Mouse (Mus musculus) embryonic facial prominence, embryonic 12.5 days (tissue): ENCODE results near the gene A630076J17Rik. TPM values are rescaled to one million over a fixed set of nuclear protein-coding genes. Genes with fewer than 3 reads are reported as not detected.

ENCODE experiments used
- ATAC-seq: fragments of 200-750 bp; cut with Nextera tagmentation; 2 replicates; pipeline ENCODE4 v1.8.0; 2017; ENCODE audit not compliant: insufficient number of reproducible peaks, insufficient read depth, low FRiP score, low TSS enrichment
- H3K27ac ChIP-seq: fragments of 300-500 bp; sonication (generic); 2 replicates; pipeline ENCODE4 v1.5.1; 2016; ENCODE audit warnings: mild to moderate bottlenecking
- H3K27me3 ChIP-seq: fragments of 300-500 bp; sonication (generic); 2 replicates; pipeline ENCODE4 v1.6.1; 2016; ENCODE audit warnings: mild to moderate bottlenecking, moderate library complexity
- H3K36me3 ChIP-seq: fragments of 300-500 bp; sonication (generic); 2 replicates; pipeline ENCODE4 v1.6.1; 2016; ENCODE audit warnings: mild to moderate bottlenecking
- H3K4me1 ChIP-seq: fragments of 300-500 bp; sonication (generic); 2 replicates; pipeline ENCODE4 v1.6.1; 2016
- H3K4me2 ChIP-seq: fragments of 300-500 bp; sonication (generic); replicated peaks from 2 replicates; pipeline ENCODE4 v1.6.1; 2016; ENCODE audit warnings: mild to moderate bottlenecking, moderate library complexity
- H3K4me3 ChIP-seq: fragments of 300-500 bp; sonication (generic); 2 replicates; pipeline ENCODE4 v1.5.1; 2016; ENCODE audit warnings: mild to moderate bottlenecking
- H3K9ac ChIP-seq: fragments of 300-500 bp; sonication (generic); 2 replicates; pipeline ENCODE4 v1.6.1; 2016; ENCODE audit warnings: mild to moderate bottlenecking, moderate library complexity
- H3K9me3 ChIP-seq: fragments of 300-500 bp; sonication (generic); 2 replicates; pipeline ENCODE4 v1.6.1; 2016; ENCODE audit warnings: mild to moderate bottlenecking, moderate library complexity
- WGBS: fragments of 180-500 bp; shearing (Covaris S2); methylation state at CpG from one replicate; pipeline ENCODE4 v1.1.7; 2016; 5-methylcytosine and 5-hydroxymethylcytosine counted together
- polyA plus RNA-seq: library from polyadenylated mRNA; unstranded; fragments of >200 nt; fragmentation: Nextera tagmentation; extraction: Ambion mirVana; gene quantifications from 2 replicates; pipeline ENCODE4 v1.2.1, GENCODE M21; 2016

The A630076J17Rik gene
- polyA plus RNA-seq, 1 experiment from 2014 or later: not detected

DNA sequence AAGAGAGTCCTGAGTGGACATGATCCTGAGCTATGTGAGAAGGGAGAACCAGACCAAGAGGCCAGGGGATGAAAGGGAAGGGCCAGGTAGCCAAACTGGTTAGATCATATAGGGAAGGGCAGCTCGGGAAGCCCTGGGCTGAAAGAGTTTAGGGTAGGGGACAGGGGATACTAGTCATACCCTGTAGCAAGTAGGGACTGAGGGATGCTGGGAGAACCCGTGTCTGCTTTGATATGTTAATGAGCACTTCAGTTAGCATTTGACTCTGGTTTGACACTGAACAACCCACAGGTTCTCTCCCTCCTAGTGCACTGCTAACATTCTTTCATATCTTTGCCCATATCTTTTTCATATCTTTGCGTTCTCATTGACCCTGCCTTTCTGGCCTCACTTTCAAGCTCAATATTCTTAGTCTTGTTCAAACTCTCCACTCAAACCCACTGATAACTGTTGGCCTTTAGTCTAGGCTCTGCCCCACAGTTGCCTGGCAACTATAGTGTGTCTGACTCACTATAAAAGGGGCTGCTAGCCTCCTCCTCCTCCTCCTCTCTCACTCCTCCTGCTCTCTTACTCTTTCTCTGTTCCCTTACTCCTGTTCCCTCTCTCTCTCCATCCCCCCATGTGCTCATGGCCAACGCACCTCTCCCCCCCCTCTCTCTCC is 23.8 kb upstream of the A630076J17Rik start:
- Histone ChIP-seq H3K9ac (no peak overlapping the region), H3K4me3 (no peak overlapping the region), H3K4me1 (no peaks in the 10 kb centered on the region), H3K9me3 (no peaks in the 10 kb centered on the region), H3K27ac (no peak overlapping the region), H3K4me2 (no peak overlapping the region), H3K36me3 (no peaks in the 10 kb centered on the region), H3K27me3 (no peaks in the 10 kb centered on the region)
- 50% methylated on average over 4 of the region's 4 CpGs for whole genome bisulfite sequencing
- no peak for ATAC-seq

DNA sequence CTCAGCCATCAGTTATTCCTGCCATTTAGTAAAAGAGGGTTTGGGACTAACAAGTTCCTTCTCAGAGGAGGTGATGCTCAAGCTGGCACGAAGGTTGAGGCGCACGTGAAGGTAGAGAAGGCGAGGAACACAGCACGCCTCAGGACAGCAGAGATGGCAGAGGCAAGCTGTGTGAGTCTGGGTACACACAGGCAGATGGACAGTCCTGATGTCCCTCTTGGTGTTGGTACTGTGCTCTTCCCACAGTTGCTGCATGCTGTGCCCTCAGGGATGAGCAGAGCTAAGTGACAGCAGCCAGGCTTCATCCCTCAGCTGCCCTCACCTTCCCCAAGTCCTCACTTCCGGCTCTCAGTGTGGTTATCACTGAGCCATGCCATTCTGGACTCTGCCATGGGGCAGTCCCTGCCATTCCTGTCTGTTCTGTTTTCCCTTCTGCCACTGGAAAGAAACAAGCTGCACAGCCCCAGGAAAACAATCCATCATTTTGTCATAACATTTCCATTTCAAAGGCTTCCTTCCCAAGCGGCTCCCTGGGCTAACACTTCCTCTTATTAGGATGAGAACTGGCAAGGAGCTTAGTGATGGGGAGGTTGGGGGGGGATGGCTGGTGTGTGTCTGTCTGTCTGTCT is 22.7 kb upstream of the A630076J17Rik start:
- 64% methylated on average over 7 of the region's 7 CpGs for WGBS
- Histone ChIP-seq H3K4me1 (no peaks in the 10 kb centered on the region), H3K27me3 (no peaks in the 10 kb centered on the region), H3K4me2 (no peak overlapping the region), H3K27ac (no peak overlapping the region), H3K36me3 (no peaks in the 10 kb centered on the region), H3K9ac (no peak overlapping the region), H3K4me3 (no peak overlapping the region), H3K9me3 (no peaks in the 10 kb centered on the region)
- no peak for ATAC-seq

DNA sequence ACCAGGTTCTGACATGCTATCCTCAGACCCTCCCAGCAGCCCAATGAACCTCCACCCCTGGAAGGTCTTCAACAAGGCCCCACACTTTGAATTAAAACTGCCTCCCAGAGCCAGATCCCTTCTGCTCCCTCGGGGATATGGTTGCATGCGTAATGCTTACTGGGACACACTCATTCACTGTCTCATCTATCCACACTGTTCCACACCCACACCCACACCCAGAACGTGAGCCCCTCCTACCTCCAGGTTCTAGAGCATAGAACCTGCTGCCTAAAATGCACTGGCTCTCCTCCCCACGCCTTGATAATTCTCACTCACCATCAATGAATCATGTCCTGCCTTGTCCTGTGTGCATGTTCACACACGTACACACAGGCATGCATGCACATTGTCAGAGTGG is 15.8 kb upstream of the A630076J17Rik start:
- no peak overlapping the region for H3K9ac ChIP-seq
- no peak overlapping the region for H3K27ac ChIP-seq
- ATAC-seq: no peak
- no peak overlapping the region for H3K4me2 ChIP-seq
- WGBS: 86% methylated on average over 5 of the region's 5 CpGs
- no peaks in the 10 kb centered on the region for H3K9me3 ChIP-seq
- no peaks in the 10 kb centered on the region for H3K27me3 ChIP-seq
- no peak overlapping the region for H3K4me3 ChIP-seq
- no peaks in the 10 kb centered on the region for H3K36me3 ChIP-seq
- H3K4me1 ChIP-seq: no peaks in the 10 kb centered on the region

DNA sequence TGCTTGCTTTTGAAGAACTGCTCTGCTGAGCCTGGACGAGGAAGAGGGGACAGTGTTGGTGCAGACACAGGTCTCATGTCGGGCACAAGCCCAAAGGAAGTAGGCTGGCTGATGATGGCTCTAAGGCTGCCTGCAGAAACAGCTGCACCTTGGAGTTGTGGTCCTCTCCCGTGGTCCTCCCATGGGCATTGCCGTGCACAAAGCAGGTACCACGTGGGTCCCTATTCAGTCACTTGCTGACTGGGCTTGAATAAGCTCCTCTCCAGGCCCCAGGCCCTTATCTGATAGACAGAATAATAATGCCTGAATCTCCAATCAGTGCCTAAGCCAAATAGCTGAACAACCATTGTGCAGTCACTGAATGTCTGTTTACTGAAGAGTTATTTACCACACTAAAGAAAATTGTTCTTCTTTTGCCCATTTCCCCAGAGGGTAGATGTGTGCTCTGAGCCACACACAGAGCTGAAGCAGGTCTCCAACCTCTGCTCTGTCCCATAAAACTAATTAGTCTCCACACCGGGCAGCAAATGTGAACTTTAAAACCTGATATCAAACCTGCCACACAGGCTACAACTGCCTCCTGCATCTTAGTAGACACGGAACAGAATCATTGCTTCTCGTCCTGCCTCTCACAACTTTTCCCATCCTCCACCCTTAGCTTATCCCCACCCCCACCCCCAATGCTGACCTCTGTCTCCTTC is 13.9 kb upstream of the A630076J17Rik start:
- no peak for ATAC-seq

DNA sequence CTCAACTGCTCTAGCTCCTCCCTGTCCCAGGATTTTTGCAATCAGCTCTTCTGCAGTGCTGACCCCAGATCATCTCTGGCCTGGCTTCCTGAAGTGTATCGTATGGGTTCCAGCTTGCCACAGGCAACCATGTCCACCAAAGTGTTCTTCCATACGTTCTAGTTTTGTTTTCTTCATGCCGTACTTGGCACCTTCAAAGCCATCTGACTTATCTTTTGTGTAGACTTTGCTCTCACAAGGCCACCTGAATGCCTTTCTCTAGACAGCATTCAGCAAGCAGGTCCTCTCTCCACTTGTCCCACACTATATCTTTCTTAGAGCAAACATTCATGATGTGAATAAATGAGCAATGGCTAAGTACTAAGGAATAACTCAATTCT is 13.3 kb upstream of the A630076J17Rik start:
- H3K4me1 ChIP-seq: no peaks in the 10 kb centered on the region
- H3K9ac ChIP-seq: no peak overlapping the region
- H3K36me3 ChIP-seq: no peaks in the 10 kb centered on the region
- 81% methylated on average over 3 of the region's 3 CpGs for WGBS
- H3K4me3 ChIP-seq: no peak overlapping the region
- no peak for ATAC-seq
- no peak overlapping the region for H3K27ac ChIP-seq
- H3K9me3 ChIP-seq: no peaks in the 10 kb centered on the region
- no peaks in the 10 kb centered on the region for H3K27me3 ChIP-seq
- H3K4me2 ChIP-seq: no peak overlapping the region

More for the DNA sequence above, 13.9 kb upstream of the A630076J17Rik start:
- Histone ChIP-seq H3K4me1 (no peaks in the 10 kb centered on the region), H3K9me3 (no peaks in the 10 kb centered on the region), H3K27ac (no peak overlapping the region), H3K4me3 (no peak overlapping the region), H3K9ac (no peak overlapping the region), H3K36me3 (no peaks in the 10 kb centered on the region), H3K4me2 (no peak overlapping the region), H3K27me3 (no peaks in the 10 kb centered on the region)
- 75% methylated on average over 8 of the region's 8 CpGs for WGBS

DNA sequence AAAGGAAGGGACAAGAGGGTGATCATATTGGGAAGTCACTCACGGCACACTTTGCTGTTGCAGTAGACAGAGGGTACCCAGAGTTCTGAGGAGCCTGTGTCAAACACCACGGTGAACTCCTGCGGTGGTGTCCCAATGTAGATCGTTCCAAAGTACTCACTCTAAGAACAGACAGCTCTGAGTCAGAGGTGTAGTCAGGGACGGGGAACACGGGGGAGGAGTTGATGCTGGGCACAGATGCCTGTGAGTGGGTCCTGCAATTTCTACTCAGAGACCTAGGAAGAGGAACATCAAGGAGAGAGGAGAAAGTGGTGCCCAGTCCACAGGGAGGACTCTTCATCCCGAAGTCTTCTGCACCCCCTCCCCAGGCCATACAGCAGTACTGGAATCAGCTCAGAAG is 11.8 kb upstream of the A630076J17Rik start:
- no peak overlapping the region for H3K27ac ChIP-seq
- H3K36me3 ChIP-seq: no peaks in the 10 kb centered on the region
- no peak overlapping the region for H3K9ac ChIP-seq
- 91% methylated on average over 7 of the region's 7 CpGs for WGBS
- no peak for ATAC-seq
- H3K27me3 ChIP-seq: no peaks in the 10 kb centered on the region
- H3K4me1 ChIP-seq: no peaks in the 10 kb centered on the region
- H3K9me3 ChIP-seq: no peaks in the 10 kb centered on the region
- no peak overlapping the region for H3K4me2 ChIP-seq
- no peak overlapping the region for H3K4me3 ChIP-seq

DNA sequence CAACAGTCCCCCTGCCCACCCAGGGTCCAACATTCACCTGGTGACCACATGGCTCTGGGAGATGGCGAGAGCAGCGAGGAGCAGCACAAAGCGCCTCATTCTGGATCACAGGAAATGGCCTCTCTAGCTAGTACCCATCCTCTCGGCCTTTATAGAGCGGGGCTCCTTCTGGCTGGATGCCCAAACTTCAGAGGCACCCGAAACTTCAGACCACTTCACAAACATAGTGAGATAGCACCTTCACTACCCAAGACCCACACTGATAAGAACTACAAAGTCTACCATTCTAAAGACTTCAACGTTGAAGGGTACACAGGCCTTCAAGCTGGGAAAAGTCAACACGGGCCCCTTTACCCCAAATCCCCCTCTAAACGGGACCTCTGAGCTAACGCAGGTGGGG is 8.8 kb upstream of the A630076J17Rik start, which contains the start of gene Cym:
Gene Cym (minus strand): TSS at position 125 of the 400 bp plus-strand sequence.
- H3K4me3 ChIP-seq: no peak within 1 kb of the TSS
- H3K4me2 ChIP-seq: no peak within 1 kb of the TSS
- no peaks in the 10 kb centered on the region for H3K27me3 ChIP-seq
- 77% methylated on average over 10 of the region's 10 CpGs for WGBS
- no peak for ATAC-seq
- H3K9me3 ChIP-seq: 0 out of 2 replicates have a peak, but pooled peaks cover 4% of the 10 kb centered on the region
- no peak within 1 kb of the TSS for H3K27ac ChIP-seq
- H3K9ac ChIP-seq: no peak within 1 kb of the TSS
- H3K4me1 ChIP-seq: no peaks in the 10 kb centered on the region
- no peaks in the 10 kb centered on the region for H3K36me3 ChIP-seq

DNA sequence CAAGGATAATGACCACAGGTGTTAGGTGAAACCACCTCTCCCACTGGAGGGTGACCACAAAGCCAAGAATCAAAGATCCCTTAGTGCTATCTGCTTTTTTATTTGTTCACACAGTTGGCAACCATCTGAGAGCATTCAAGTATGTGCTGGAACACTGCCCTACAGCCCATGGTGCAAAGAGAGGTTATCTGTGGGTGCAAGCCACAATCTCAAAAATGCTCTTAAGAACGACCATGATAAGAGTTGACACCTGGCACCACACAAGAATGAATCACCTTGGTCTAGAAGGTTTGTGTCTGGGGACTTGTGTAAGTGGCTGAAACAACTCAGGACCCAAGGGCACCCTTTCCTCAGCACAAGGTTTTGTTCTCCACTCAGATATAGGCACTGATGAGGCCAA is 7.2 kb upstream of the A630076J17Rik start:
- H3K27me3 ChIP-seq: no peaks in the 10 kb centered on the region
- WGBS: 72% methylated on average over 1 of the region's 1 CpGs
- H3K27ac ChIP-seq: no peak overlapping the region
- no peak for ATAC-seq
- 0 out of 2 replicates have a peak, but pooled peaks cover 4% of the 10 kb centered on the region for H3K9me3 ChIP-seq
- no peak overlapping the region for H3K9ac ChIP-seq
- no peaks in the 10 kb centered on the region for H3K4me1 ChIP-seq
- no peak overlapping the region for H3K4me3 ChIP-seq
- no peaks in the 10 kb centered on the region for H3K36me3 ChIP-seq
- no peak overlapping the region for H3K4me2 ChIP-seq

DNA sequence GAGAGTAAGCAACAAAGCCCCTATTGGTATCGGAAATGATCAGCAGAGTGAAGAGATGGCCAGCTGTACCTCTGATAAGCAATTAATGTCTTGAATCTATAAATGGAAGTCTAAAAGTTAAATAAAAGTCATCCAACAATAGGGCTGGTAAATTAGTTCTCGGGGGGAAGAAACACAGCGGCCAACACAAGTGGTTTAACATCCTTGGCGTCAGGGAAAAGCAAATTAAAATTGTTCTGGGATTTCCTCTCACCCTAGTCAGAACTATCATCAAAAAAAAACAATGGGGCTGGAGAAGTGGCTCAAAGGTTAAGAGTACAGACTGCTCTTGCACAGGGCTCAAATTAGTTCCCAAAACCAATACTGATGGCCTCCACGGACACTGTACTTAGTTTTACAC is 4.6 kb upstream of the A630076J17Rik start:
- no peak overlapping the region for H3K4me2 ChIP-seq
- no peak overlapping the region for H3K4me3 ChIP-seq
- 0 out of 2 replicates have a peak, but pooled peaks cover 4% of the 10 kb centered on the region for H3K9me3 ChIP-seq
- 81% methylated on average over 5 of the region's 5 CpGs for WGBS
- no peak for ATAC-seq
- no peak overlapping the region for H3K27ac ChIP-seq
- no peaks in the 10 kb centered on the region for H3K27me3 ChIP-seq
- peaks cover 10% of the 10 kb centered on the region; the same call in 1 of the 2 replicates for H3K4me1 ChIP-seq
- H3K9ac ChIP-seq: no peak overlapping the region
- no peaks in the 10 kb centered on the region for H3K36me3 ChIP-seq

DNA sequence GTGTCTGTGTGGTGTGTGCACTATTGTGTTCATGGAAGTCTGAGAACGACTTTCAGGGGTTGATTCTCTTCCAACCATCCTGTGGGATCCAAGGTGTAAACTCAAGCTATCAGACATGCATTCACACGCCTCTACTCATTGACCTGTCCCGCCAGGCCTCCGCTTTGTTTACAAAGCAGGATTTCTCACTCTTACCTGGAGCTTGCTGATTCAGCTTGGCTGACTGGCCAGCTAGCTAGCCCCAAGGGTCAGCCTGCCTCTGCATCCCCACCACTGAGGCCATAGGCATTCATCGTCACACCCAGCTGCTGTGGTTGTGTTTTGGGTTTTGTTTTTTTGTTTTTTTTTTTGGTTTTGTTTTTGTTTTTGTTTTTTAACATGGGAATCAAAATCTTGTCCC is 1.2 kb upstream of the A630076J17Rik start:
- Histone ChIP-seq H3K4me2 (no peak overlapping the region), H3K27me3 (no peaks in the 10 kb centered on the region), H3K9ac (no peak overlapping the region), H3K9me3 (0 out of 2 replicates have a peak, but pooled peaks cover 3% of the 10 kb centered on the region), H3K4me3 (no peak overlapping the region), H3K27ac (no peak overlapping the region), H3K4me1 (peaks cover 10% of the 10 kb centered on the region; the same call in 1 of the 2 replicates), H3K36me3 (no peaks in the 10 kb centered on the region)
- no peak for ATAC-seq
- 84% methylated on average over 5 of the region's 5 CpGs for WGBS

DNA sequence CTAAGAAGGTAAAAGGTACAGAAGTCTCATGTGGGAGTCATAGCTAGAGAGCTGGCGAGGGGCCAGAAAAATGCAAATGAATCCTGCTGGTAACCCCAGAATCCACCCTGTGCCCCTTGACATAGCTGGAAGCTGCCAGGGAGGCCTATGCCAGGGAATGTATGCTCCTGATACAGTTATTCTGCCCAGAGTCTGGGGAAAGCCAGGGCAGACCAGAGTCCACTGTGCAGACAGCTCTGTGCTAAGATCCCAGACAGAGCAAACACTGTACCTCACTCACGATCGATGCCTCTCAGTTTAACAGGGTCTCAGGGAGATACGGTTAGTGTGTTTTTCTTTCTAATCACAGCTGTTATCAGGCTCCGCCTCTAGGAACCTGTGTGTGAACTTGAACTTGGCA is 592 bp upstream of the A630076J17Rik start:
- H3K9me3 ChIP-seq: no peaks in the 10 kb centered on the region
- H3K27me3 ChIP-seq: no peaks in the 10 kb centered on the region
- H3K4me1 ChIP-seq: peaks cover 10% of the 10 kb centered on the region; the same call in 1 of the 2 replicates
- ATAC-seq: no peak
- no peak overlapping the region for H3K4me3 ChIP-seq
- no peak overlapping the region for H3K9ac ChIP-seq
- 57% methylated on average over 5 of the region's 5 CpGs for WGBS
- no peak overlapping the region for H3K4me2 ChIP-seq
- H3K27ac ChIP-seq: no peak overlapping the region
- H3K36me3 ChIP-seq: no peaks in the 10 kb centered on the region

DNA sequence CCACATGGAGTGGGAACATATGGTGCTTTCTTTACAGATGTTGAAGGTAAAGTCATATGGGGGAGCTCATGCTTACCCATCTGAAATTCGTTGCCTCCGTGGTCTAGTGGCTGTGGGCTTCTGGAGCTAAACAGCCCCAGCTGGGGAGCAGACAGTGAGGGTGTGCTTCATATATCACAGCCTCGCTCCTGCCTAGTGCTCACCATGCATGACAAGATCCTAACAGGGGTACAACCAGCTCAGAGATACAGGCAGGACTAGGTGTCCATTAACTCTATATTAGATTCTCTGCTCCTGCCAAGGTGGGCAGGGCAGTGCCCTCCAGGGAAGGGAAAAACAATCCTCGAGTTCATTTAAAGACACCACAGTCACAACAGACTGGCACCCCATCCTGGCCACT is 788 bp downstream of the A630076J17Rik start:
- Histone ChIP-seq H3K36me3 (no peaks in the 10 kb centered on the region), H3K27ac (no peak overlapping the region), H3K4me3 (no peak overlapping the region), H3K4me1 (peaks cover 10% of the 10 kb centered on the region; the same call in 1 of the 2 replicates), H3K4me2 (no peak overlapping the region), H3K27me3 (no peaks in the 10 kb centered on the region), H3K9ac (no peak overlapping the region), H3K9me3 (no peaks in the 10 kb centered on the region)
- 49% methylated on average over 4 of the region's 4 CpGs for WGBS
- ATAC-seq: no peak
